Mouse (Mus musculus) heart, postnatal 0 days (tissue): Measurements from ENCODE around the gene Ninl.
A peak's percentile ranks its signal among the peaks of the same experiment; 100 is the strongest.

Experiments
- CTCF ChIP-seq: IDR thresholded peaks from 2 replicates; pipeline ENCODE4 v1.5.1; 2016; ENCODE audit warnings: antibody characterized with exemption, control low read depth, low read depth
- EP300 ChIP-seq: IDR thresholded peaks from 2 replicates; pipeline ENCODE4 v1.6.1; 2016; ENCODE audit warnings: antibody characterized with exemption, low read depth

DNA sequence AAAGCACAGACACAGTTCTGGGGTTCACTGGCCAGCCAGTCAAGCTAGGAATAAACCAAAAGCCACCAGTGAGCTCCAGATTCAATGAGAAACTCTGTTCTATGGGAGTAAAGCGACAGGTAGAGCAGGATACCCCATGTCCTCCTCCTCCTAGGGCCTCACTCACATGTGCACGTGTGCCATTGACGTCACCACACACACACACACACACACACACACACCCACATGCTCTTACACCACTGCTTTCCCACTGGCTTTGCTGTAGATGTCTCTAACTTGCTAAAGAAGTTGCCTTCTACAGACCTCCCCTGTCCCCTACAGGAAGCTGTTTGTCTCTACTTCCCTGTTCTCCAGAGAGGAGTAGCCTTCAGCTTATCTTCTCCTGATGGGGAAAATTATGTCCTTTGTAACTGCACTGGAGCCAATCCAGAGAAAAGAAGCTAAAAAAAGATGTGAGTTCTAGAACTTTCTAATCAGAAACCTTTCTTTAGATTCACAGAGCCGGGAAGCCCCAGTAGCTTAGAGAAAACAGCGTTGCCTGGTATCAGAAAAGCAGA lies 37.5 kb downstream of the Ninl start:
- TF ChIP-seq CTCF (0 out of 2 replicates have a peak, but pooled peaks have one; percentile 4), EP300 (no peak)
